Mouse (Mus musculus) left cerebral cortex, adult 11 months (tissue): ENCODE results near the gene Fam107a.
"Not testable (repeated sequence)": the region's sequence is repeated elsewhere in the genome, so short reads cannot be mapped to it uniquely, and the experiment has no call there.

Source experiments
- DNase-seq: peaks from one replicate; pipeline ENCODE4 v3.0.0; 2022; ENCODE audit warnings: low spot score

Fam107a gene

DNA sequence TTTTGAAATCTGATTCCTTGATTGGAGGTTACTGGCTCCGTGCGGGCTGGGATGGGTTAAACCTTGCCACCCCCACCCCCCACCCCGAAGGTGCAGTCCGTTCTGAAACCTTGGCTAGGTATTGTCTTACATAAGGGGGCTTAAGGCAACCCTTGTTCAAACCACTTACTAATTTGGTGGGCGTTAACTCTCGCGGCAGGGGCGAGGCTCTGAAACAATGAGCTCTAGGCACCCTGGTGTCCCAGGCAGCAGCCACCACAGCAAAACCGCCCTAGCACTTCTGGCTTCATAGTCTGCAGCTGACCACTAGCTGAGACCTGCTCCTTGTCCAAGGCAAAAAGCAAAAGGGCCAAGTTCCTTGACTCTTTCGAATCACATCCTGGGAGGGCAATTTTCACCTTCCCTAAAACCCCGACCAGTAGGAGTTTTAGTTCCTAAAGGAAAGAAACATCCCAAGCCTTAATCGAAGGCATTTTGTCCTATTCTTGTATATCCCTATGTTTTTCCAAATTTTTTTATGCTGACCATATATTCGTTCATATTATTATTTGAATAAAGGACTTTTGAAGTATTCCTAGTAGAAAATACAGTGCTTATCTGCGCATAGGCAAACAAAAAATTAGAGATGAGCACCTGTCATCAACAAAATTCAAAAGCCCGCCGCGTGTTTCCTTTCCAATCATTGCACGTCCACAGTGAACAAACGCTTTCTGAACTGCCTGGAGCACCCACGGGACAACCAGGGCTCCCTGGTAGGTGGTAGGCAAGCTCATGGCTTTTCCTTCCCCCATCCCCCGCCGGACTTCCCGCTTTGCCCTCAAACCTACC, 1.2 kb downstream of the Fam107a start:
- no peak for DNase-seq

DNA sequence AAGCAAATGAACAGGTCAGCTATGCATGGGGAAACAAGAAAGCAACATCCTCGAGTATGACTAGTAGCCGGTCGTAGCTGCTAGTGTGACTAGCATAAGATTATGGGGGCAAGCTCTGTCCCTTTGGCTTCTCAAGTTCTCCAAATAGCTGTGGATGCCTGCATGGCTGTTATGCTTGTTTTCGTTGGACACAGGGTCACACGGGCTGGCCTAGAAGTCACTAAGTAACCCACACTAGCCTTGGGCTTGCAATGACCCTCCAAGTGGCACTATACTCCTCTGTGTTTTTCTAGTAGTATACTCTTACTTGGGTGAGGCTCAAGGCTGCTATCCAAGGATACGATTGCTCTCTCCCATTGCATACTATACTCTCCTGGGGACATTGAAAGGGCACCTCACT, 2.7 kb downstream of the Fam107a start:
- DNase-seq = no peak

DNA sequence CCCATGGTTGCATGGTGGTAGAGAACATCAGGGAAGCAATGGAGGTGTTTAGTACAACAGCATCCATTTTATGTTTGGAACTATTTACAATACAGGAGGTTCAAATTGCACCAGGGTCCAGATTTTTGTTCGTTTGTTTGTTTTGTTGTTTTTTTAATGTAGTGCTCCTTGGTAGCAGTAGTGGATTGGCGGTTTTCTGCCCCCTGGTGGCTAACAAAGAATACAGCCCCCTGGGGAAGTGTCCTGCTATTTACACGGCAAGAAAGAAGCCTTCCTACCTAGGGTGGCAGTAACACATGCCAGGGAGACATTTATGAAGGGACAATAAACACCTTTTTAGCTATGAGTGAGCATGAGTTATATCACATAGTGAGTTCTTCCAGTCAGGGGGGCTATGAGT, 3.3 kb downstream of the Fam107a start:
- no peak for DNase-seq

DNA sequence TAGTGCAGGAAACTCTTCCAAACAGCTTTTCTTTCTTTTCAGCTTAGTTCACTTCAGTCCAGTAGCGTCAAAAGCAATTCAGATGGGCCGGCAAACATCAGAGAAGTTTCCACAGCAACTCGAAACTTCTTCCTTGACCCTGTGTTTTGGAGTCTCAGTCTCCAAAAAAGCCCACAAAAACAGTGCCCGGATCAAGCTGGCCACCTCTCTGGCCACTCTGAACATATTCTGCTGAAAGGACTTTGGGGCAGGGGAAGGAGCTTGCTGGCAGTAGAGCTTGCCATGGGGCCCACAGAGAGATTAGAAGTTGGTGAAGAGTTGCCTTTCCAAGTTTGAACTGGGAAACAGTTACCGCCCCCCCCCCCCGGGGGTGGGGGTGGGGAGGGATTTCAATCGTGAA, 3.9 kb downstream of the Fam107a start:
- no peak for DNase-seq

DNA sequence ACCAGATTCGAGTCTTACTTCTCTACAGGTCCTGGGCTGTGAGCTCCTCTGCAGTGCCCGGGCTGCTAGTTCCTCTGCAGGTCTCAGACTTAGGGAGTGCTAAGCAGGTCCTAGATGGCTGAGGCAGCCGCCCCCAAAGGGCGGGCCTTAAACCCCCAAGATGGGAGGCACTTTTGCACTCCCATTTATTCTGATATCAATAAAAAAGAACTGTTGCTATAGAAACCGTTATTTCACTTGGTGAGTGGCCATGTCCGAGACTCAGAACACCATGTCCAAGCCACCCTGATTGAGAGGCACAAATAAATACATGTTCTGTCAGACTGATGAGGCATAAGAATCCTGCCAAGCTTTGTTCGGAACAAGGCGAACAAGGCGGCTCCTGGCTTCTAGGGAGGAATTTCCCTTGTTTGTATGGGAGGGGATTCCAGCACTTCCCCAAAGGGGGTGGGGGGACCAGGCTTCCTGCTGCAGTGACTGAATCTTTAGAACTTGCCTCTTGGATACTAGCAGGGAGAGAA, 8.1 kb downstream of the Fam107a start:
- peak; percentile 46 for DNase-seq

DNA sequence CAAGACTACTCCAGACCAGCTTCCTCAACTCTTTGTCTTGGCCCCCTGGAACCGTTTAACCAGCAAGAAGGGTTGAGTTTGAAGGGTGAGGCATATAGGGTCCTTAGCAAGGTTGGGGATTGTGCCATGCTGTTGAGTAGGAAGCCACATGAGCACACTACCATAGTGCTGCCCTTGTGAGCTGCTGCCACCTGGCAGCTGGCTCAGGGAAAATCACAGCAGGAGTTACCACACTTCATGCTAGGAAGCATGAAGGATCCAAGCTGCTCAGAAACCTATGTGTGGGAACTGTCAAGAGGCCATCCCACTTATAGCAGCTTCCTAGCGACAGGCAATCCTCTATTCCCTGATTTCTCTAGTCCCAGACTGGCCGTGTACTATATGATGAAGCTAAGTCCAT, 9.2 kb downstream of the Fam107a start:
- DNase-seq = no peak

DNA sequence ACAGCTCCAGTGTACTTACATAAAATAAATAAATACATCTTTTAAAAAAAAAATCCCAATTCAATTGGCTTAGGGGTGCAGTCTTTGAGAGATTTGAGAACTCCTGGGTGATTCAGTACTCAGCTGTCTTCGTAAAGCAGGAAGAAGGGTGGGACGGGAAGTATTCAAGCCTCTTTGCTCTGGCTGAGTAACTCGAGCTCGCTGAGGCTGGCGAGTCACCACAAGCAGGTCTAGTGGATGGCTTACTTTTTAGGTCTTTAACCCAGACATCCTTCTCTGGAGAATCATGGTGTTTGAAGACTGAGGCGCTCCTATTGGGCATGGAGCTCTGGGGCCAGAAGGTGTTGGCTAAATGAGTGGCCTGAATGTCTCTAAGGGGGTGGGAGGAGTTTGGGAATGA, 10.9 kb downstream of the Fam107a start:
- no peak for DNase-seq

DNA sequence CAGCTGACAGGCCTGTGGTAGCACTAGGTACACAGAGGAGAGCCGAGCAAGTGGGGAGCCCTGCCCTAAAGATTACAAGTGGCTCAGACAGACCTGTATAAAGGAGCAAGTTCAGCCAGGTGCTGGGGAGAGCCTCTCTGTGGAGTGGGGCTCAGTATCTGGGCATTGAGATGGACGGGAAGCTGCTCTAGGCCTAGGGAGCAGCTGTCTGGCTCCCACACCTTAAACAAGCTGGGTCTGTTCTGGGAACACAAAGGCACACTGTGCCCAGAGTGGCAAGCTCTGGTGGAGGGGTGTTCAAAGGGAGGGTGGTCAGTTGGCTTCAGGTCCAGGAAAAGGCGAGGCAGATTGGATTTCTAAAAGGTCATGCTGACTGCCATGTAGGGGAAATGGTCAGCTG, 12.8 kb downstream of the Fam107a start:
- DNase-seq = no peak

DNA sequence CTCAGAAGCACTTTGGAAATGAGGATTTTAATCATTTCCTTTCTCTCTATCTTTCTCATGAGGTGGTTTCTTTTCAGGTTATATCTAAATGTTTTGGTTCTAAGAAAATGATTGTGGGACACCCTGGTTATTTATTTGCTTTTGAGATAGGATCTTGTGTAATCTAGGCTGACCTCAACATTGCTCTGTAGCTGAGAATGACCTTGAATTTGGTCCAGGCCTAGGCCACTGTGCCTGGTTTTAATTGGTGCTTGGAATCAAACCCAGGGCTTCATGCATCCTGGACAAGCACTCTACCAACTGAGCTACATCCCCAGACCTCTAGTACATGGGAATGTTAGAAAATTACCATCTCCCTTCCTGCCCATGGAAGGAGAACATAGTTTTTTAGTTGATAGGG, 13.7 kb downstream of the Fam107a start:
- no peak for DNase-seq

DNA sequence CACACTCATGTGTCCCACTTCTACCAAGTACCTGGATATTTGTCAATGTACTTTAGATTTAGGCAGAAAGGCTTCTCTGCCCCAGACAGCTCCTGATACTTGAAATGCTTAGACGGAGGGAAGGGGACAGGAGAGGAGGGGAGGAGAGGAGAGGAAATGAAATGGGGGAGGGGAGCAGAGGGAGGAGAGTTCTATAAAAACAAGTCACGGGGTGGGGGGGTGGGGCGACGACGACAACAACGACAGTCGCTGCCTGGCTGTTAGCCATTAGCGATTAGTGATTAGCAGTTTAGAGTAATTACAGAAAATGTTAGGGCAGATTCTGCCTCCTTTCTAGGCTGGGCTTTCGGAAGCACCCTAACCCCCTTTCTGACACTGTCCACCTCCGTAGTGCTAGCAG, 15.1 kb downstream of the Fam107a start:
- DNase-seq = no peak

DNA sequence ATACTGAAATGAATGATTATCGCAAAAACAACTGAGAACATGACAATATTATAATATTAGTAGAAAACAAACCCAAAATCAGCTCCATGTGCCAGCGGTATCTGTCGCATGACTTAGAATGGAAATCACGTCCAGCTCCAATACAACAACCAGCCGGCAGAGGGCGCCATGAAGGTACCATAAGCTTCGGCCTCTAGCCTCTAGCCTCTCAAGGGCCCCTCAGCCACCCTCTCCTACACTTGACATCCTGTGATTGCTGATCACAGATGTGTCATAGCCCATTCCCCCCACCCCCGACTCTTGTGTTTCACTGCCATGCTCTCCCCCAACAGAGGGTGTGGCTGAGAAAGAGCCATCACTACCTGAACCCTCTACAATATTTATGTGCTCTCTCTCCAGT, 17.5 kb downstream of the Fam107a start:
- DNase-seq = no peak

DNA sequence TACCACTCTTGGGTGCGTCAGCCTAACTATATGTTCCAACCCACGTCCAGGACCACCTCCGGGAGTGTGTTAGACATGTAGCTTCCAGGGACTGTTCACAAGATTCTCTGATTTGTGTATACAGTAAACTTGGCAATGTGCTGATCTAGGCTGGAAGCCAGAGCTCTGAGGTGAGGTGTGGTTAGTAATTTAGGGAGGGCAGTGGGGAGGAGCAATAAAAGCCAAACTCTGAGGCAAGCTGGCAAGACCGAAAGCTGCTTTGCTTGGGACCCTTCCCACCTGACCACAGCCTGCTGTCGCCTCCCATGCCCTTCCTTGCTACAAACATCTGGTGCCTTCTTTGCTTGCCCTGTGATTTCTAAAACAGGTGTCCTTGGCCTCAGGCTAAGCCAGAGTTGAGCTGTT, 19.9 kb downstream of the Fam107a start:
- DNase-seq = no peak

DNA sequence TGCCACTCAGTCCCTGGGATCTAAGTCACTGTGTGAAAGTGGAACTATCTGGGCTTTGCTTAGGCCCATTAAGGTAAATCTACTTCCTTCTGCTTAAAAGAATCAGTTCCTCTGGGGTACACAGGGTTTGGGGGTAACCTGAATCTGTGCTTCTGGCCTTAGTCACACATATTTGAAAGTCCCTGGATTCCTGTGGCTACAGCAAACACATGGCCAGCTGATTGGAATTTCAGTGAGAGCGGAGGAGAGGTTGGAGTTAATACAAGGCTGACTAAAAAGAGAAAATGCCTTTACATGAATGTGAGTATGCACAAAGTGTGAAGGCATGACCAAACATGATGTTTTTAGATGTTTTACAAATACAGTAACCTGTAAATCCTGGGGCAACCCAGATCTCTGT, 23.6 kb downstream of the Fam107a start:
- DNase-seq = no peak

DNA sequence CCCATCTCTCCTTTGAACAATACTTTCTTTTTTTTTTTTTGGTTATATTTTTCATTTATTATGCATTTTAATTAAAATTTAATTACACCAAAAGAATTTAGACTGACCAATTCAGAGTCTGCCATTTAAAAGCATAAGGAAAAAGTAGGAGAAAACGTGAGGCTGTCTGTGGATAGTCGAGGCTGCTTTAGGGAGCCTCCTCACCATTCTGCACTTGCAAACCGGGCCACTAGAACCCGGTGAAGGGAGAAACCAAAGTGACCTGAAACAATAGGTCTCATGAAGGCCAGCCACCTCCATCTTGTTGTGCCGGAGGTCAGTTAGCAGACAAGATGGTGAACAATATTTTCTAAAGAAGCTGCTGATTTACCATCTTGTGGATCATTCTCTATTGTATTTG, 31.2 kb downstream of the Fam107a start:
- DNase-seq = peak; percentile 53

DNA sequence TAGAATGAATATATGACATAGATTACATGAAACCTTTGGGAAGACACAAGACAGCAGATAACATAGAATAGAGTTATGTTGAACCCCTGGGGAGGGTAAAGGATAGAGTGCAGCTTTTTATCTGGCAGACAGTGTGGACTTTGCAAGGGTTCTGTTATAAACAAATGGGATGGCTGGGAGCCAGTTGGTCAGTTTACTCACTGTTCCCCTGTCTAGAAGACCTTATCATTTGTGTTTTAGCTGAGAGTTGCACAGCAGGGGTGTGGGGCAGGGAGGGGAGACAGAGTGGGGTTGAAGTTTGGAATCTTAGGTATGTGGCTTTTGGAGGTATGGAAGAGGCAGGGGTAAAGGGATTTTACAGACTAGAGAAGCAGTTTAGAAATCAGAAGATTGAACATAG, 34.0 kb downstream of the Fam107a start:
- DNase-seq = no peak

DNA sequence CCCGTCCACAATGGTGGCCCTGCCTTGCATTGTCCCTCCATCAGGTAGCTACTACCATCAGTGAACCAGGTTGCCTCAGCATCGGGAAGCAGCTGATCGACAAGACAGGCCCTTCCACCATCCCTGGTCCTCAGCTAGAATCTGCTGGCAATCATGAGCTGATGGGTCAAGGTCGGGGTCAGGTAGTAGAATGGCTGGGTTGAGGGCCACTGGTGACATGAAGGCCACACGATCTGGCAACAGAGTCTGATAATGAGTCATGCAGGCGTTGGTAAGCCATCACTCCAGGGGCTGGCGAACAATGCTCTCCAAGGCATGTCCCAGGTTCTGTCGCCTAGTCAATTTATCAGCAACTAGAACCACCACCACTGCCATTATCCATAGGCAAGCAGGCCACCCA, 46.5 kb downstream of the Fam107a start:
- DNase-seq = not testable (repeated sequence)

DNA sequence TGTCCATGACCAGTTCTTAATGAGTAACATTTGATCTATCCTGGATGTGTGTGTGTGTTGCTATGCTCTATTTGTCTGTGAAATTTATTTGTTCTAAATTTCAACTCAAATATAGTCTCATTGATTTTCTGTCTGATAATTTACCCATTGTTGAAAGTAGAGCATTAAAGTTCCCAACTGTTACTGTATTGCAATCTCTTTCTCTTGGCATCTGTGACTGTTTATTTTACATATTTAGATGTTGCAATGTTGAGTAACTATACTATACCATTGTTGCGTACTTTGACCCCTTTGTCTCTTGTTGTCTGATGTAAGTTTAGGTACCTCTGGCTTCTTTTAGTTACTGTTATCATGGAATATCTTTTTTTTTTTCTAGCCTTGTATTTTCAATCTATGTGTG, 53.4 kb downstream of the Fam107a start:
- no peak for DNase-seq

DNA sequence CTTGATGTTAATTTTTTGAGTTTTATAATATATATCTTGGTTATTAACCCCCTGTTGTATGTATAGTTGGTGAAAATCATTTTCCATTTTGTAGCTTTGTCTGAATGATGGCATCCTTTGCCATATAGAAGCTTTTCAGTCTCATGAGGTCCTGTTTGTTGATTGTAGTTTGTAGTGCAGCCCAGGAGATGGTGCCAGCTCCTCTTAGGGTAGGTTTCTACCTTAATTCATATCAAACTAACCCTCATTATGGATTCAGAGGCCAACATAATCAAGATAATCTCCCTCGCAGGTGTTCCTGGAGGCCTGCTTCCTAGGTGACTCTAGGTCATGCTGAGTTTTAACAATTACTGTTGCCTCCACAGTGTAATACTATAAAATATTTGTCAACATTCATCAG, 55.6 kb downstream of the Fam107a start:
- no peak for DNase-seq

DNA sequence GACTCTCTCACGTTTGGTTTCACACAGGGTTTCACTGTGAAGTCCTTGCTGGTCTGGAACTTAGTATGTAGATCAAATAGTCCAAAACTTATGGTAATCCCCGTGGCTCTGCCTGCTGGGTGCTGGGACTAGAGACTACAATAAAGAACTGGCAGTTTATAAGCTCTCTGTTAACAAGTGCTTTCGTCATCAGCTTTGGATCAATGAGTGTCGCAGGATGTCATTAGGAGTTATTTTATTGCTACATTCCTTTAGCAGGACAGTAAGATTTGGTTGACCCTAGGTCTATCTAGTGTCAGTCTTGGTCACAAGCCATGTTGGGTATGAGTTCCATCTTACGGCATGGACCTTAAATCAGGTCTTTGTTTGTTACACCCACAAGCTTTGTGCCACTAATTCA, 57.6 kb downstream of the Fam107a start:
- DNase-seq = no peak

DNA sequence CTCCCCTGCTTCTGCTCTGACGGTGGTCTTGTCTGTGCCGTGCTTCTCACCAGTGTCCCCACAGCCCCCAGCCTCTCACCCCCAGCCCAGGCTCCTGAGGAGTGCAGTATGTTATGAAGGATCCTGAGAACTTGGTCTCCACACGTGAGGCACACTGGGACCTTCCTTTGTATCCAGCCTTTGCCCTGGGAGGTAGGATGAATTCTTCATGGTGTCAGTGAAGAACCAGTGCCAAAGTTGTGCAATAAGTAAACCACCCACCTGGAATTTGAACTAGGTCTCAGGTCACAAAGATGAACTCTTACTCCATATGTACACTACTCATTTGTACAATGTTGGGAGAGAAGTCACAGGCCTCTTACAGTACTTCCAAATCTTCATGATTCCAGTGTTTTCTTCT, 58.7 kb downstream of the Fam107a start, which contains the start of gene Acox2:
Gene Acox2, minus strand, starts transcription at position 188 of the 400 bp plus-strand sequence.
- DNase-seq = no peak

DNA sequence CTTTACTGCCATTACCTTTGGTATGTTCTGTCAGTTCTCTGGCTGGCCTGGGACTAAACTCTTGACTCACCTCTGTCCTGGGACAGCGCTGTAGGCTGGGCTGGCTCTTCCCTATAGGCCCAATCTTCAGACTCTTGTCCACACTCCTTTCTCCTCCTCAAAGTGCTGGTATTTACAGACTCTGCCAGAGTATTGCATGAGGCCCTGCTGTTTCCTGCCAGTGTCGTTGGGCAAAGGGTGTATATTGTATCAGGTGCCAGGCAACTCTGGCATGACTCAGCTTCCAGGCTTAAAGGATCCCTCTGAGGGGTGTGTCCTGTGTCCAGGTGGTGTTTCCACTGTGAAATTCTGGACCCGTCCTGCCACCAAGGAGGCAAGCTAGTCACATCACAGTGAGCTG, 59.1 kb downstream of the Fam107a start:
- DNase-seq = no peak

DNA sequence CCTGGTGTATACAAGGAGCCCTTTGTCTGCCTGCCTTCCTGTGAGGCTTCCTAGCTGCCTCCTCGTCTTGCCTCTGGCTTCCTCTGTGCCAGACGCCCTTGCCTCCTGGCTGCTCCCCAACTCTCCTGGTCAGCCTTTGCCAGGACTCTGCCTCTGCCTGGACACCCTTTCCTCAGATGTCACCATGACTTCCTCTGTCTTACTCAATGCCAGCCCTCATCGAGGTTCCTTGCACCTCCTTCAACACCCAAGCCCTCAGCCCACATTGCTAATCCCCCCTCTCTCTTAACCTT, 59.5 kb downstream of the Fam107a start:
- no peak for DNase-seq

DNA sequence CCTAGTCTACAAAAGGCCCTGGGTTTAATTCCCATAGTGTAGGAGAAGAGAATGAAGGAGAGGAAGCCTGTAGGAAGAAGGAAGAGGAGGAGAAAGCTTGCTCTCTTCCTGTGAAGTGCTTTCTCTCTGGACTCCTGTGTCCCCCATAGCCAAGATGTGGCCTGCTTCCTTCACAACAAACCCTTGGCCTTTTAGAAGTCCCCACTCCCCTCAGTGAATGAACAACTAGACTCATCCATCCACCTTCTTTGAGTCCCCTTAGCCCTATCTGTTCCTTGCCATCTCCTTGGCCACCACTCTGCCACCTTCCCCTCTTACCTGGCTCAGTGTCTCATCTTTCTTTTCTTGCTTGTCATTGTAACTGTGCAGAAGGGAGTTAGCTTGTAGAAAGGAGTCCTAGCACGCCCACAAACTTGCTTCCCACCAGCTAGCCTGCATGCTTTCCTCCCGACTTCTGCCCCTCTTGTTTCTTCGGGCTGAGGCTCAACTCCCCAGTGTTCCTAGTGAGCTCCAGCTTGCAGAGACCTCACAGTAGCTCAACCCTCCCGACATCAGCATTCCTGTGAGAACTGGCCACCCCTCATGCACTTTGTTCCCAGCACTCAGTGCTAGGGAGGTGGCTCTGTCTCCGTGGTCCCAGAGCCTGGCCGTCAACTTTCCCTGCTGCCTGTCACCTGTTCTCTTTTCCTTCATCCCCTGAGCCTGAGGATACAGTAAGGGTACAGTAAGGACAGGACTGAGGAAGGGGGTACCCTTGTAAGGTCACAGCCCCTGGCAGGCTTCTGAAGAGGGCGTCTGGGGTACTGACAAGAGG, 60.1 kb downstream of the Fam107a start:
- DNase-seq = no peak
